Mouse (Mus musculus) stomach, postnatal 0 days (tissue): Measurements from ENCODE around the gene Psmc6. TPM values are rescaled to one million over a fixed set of nuclear protein-coding genes. Genes with fewer than 3 reads are reported as not detected.

Experiments used
- ATAC-seq: fragments of 200-750 bp; cut with Nextera tagmentation; 2 replicates; pipeline ENCODE4 v1.8.0; 2017; ENCODE audit not compliant: low FRiP score, low TSS enrichment
- DNase-seq: peaks from one replicate; pipeline ENCODE4 v3.0.0-alpha.2; 2016; ENCODE audit warnings: low spot score
- H3K27ac ChIP-seq: fragments of 300-500 bp; sonication (generic); replicated peaks from 2 replicates; pipeline ENCODE4 v1.5.1; 2014; ENCODE audit warnings: mild to moderate bottlenecking, control low read depth
- H3K27me3 ChIP-seq: fragments of 300-500 bp; sonication (generic); 2 replicates; pipeline ENCODE4 v1.6.1; 2014; ENCODE audit warnings: low read length; ENCODE audit not compliant: control insufficient read depth, insufficient read depth
- H3K36me3 ChIP-seq: fragments of 300-500 bp; sonication (generic); 2 replicates; pipeline ENCODE4 v1.6.1; 2014; ENCODE audit warnings: low read length, mixed read lengths; ENCODE audit not compliant: control insufficient read depth, insufficient read depth
- H3K4me1 ChIP-seq: fragments of 300-500 bp; sonication (generic); replicated peaks from 2 replicates; pipeline ENCODE4 v1.6.1; 2014; ENCODE audit warnings: antibody characterized with exemption; ENCODE audit not compliant: control insufficient read depth, insufficient read depth
- H3K4me2 ChIP-seq: fragments of 300-500 bp; sonication (generic); replicated peaks from 2 replicates; pipeline ENCODE4 v1.6.1; 2014; ENCODE audit warnings: low read depth, mild to moderate bottlenecking, control low read depth, moderate library complexity
- H3K4me3 ChIP-seq: fragments of 300-500 bp; sonication (generic); 2 replicates; pipeline ENCODE4 v1.5.1; 2014; ENCODE audit warnings: low read depth, low read length, control low read depth
- H3K9ac ChIP-seq: fragments of 300-500 bp; sonication (generic); 2 replicates; pipeline ENCODE4 v1.6.1; 2014; ENCODE audit warnings: mild to moderate bottlenecking, low read length, control low read depth, mixed read lengths
- H3K9me3 ChIP-seq: fragments of 300-500 bp; sonication (generic); 2 replicates; pipeline ENCODE4 v1.6.1; 2016; ENCODE audit warnings: low read length; ENCODE audit not compliant: control insufficient read depth
- CTCF ChIP-seq: IDR thresholded peaks from 2 replicates; pipeline ENCODE4 v1.5.1; 2016; ENCODE audit warnings: antibody characterized with exemption, low read depth, mild to moderate bottlenecking, moderate library complexity
- EP300 ChIP-seq: optimal IDR thresholded peaks from 2 replicates; pipeline ENCODE3; 2016; ENCODE audit warnings: antibody characterized with exemption
- WGBS: fragments of 180-500 bp; shearing (Covaris S2); extraction: QIAGEN DNeasy Blood & Tissue Kit; methylation state at CpG from one replicate; pipeline ENCODE4 v1.1.7; 2014; 5-methylcytosine and 5-hydroxymethylcytosine counted together
- polyA plus RNA-seq: library from polyadenylated mRNA; unstranded; fragments of >200 nt; fragmentation: Nextera tagmentation; extraction: Ambion mirVana; gene quantifications from 2 replicates; pipeline ENCODE4 v1.2.1, GENCODE M21; 2015

Gene Psmc6
- polyA plus RNA-seq, 1 experiment from 2014 or later, result 94.4 TPM

DNA sequence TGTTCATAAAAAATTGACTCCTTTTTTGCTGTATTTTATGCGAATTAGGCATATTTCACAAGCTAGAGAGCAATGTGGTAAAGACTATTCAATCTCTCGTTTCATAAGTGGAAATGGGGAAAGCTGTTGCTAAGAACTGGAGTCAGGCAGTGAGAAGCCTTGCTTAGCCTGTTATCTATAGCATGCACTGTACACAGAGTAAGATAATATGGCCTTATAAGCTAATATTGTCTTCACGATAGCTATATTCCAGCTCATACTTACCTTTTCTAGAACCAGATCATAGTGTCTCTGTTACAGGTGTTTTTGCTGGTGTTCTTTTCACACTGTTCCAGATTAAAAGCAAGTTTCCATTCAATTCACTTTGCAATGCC is 10.4 kb upstream of the Psmc6 start:
- H3K36me3 ChIP-seq, result no peaks in the 10 kb centered on the region
- H3K4me3 ChIP-seq, result no peak overlapping the region
- H3K4me2 ChIP-seq, result 0 out of 2 replicates have a peak overlapping the region, but pooled peaks have one; percentile 91
- TF ChIP-seq CTCF (no peak), EP300 (no peak)
- H3K27ac ChIP-seq, result no peak overlapping the region
- DNase-seq (no peak), ATAC-seq (peak; percentile 33; the same call in 1 of the 2 replicates)
- WGBS, result 46% methylated on average over 3 of the region's 3 CpGs
- H3K9me3 ChIP-seq, result no peaks in the 10 kb centered on the region
- no peaks in the 10 kb centered on the region for H3K4me1 ChIP-seq
- no peak overlapping the region for H3K9ac ChIP-seq
- H3K27me3 ChIP-seq, result no peaks in the 10 kb centered on the region

DNA sequence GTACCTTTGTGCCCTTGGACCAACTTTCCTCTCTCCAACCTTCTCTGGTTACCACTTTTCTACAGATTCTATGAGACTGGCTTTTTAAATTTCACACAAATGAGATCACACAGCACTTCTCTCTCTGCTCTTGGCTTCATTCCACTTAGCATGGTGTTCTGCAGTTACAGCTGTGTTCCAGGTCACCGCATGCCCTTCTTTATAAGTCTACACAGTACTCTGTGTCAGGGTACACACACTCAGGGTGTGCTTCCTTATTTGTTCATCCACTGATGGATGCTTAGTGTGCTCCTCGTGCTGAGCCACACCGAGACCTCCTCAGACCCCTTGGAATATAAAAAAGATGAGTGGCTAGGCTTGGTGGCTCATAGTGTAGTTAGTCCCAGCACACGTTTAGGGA is 9.5 kb upstream of the Psmc6 start:
- H3K9me3 ChIP-seq, result no peaks in the 10 kb centered on the region
- ATAC-seq, result no peak
- no peaks in the 10 kb centered on the region for H3K27me3 ChIP-seq
- TF ChIP-seq CTCF, result no peak
- TF ChIP-seq EP300, result no peak
- no peak overlapping the region for H3K9ac ChIP-seq
- H3K4me2 ChIP-seq, result no peak overlapping the region
- no peaks in the 10 kb centered on the region for H3K36me3 ChIP-seq
- 70% methylated on average over 4 of the region's 4 CpGs for WGBS
- DNase-seq, result no peak
- no peaks in the 10 kb centered on the region for H3K4me1 ChIP-seq
- H3K4me3 ChIP-seq, result no peak overlapping the region
- no peak overlapping the region for H3K27ac ChIP-seq

DNA sequence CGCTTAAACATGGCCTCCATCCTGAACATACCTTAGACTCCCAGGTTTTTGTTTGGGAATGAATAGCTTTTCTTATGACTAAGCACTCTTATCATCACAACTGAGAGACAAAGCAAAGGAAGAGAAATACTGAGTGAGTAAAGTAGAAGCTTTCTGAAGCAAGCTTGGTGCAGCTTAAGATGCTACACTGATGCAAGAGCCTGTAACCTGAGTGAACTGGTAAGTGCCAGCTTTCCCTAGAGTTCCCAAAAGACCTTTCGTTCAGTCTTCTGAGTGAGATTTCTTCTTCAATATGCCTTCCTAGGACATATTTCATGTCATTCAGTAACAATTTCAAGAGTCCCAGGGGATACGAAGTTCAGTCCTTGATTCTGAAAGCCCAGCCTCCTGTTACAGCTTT is 8.5 kb upstream of the Psmc6 start:
- Histone ChIP-seq H3K4me3 (no peak overlapping the region), H3K4me2 (no peak overlapping the region), H3K9me3 (no peaks in the 10 kb centered on the region), H3K36me3 (no peaks in the 10 kb centered on the region), H3K27ac (0 out of 2 replicates have a peak overlapping the region, but pooled peaks have one; percentile 24), H3K9ac (no peak overlapping the region), H3K4me1 (no peaks in the 10 kb centered on the region), H3K27me3 (no peaks in the 10 kb centered on the region)
- TF ChIP-seq EP300 (no peak), CTCF (no peak)
- ATAC-seq (no peak), DNase-seq (no peak)
- 74% methylated on average over 3 of the region's 3 CpGs for WGBS

DNA sequence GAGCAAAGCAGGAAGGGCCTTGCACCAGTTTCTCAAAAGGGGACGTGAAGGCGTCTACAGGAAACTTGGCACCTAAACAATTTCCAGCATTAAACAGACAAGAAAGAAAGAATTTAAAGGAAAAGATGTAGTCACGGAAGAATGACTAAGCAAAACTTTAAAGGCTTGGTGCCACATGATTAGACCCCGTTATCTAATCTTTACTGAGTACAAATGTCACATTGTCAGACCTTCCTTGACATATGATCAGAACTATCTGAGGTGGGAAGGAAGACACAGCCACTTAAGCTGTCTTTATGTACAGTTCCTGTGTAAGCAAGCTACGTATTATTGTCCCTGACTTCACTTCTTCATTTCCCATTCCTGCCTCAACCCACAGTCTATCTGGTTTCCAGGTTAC is 8.0 kb upstream of the Psmc6 start:
- no peak for DNase-seq

DNA sequence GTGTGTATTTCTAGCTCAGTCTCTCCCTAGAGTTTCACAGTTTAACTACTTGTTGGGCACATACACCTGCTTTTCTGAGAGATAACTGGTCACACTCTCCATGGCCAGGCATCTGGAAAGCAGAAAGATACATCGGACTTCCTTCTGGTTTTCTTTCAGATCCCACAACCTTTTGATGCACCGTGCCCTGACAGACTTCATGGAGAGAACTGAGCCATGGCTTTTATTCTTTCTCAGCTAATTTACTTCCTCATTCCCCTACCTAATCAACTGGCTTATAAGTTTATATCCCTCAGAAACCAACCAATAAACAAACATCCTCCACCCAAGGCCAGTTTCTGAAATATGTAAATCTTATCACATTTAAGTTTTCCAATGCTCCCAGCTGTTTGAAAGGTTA is 7.1 kb upstream of the Psmc6 start:
- ATAC-seq, result no peak
- H3K27me3 ChIP-seq, result no peaks in the 10 kb centered on the region
- H3K9ac ChIP-seq, result no peak overlapping the region
- TF ChIP-seq CTCF (no peak), EP300 (no peak)
- H3K4me1 ChIP-seq, result no peaks in the 10 kb centered on the region
- H3K27ac ChIP-seq, result no peak overlapping the region
- WGBS, result 85% methylated on average over 2 of the region's 2 CpGs
- H3K4me2 ChIP-seq, result no peak overlapping the region
- H3K4me3 ChIP-seq, result no peak overlapping the region
- H3K9me3 ChIP-seq, result no peaks in the 10 kb centered on the region
- H3K36me3 ChIP-seq, result no peaks in the 10 kb centered on the region
- DNase-seq, result no peak

More for the DNA sequence above, 8.0 kb upstream of the Psmc6 start:
- no peak for TF ChIP-seq CTCF
- TF ChIP-seq EP300, result no peak
- WGBS, result 47% methylated on average over 5 of the region's 5 CpGs
- H3K9me3 ChIP-seq, result no peaks in the 10 kb centered on the region
- no peak overlapping the region for H3K9ac ChIP-seq
- H3K27ac ChIP-seq, result no peak overlapping the region
- no peaks in the 10 kb centered on the region for H3K36me3 ChIP-seq
- no peaks in the 10 kb centered on the region for H3K27me3 ChIP-seq
- no peak for ATAC-seq
- H3K4me1 ChIP-seq, result no peaks in the 10 kb centered on the region
- no peak overlapping the region for H3K4me2 ChIP-seq
- no peak overlapping the region for H3K4me3 ChIP-seq

DNA sequence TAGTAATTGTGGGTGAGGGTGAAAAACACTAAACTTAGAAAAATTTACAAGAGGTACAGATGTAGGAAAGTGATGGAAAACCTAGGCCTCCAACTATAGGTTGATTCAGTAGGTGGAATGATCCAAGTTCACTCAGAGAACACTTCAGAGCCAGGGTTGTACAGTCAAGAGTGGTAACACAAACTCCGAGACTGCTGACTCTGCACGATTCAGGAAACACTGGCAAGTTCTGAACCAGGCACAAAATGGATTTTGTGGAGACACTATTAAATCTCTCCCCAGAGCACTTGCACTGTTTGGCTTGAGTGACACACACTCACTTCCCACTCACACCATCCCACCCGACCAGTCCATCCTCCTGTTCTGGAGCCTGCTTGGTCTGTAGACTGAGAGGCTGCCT is 6.3 kb upstream of the Psmc6 start:
- WGBS, result 72% methylated on average over 3 of the region's 3 CpGs
- no peak for ATAC-seq
- no peak for TF ChIP-seq CTCF
- TF ChIP-seq EP300, result no peak

More for the DNA sequence above, 6.3 kb upstream of the Psmc6 start:
- no peak overlapping the region for H3K4me3 ChIP-seq
- no peaks in the 10 kb centered on the region for H3K36me3 ChIP-seq
- H3K9ac ChIP-seq, result no peak overlapping the region
- H3K27ac ChIP-seq, result no peak overlapping the region
- H3K9me3 ChIP-seq, result no peaks in the 10 kb centered on the region
- no peaks in the 10 kb centered on the region for H3K4me1 ChIP-seq
- DNase-seq, result no peak
- H3K27me3 ChIP-seq, result no peaks in the 10 kb centered on the region
- no peak overlapping the region for H3K4me2 ChIP-seq
